Mouse (Mus musculus): ENCODE data around the gene Fbxw11. TPM values are rescaled to one million over a fixed set of nuclear protein-coding genes. Genes with fewer than 3 reads are reported as not detected.

Gene Fbxw11
- polyA plus RNA-seq (2017; shearing (Covaris generic)), result 71.2 TPM

GRCm38 (mm10) chr11:32642249-32642876 is at the start of gene Fbxw11:
Fbxw11 (plus strand) TSS chr11:32642724.

Other genes with a start within 250 kb of the Fbxw11 start
- 8.5 TPM for gene Ubtd2, start 187.4 kb upstream of the Fbxw11 start, polyA plus RNA-seq (2017; shearing (Covaris generic))
- 0.97 TPM for gene Efcab9, start 110.6 kb upstream of the Fbxw11 start, polyA plus RNA-seq (2017; shearing (Covaris generic))
- gene Stk10, start 109.4 kb upstream of the Fbxw11 start, polyA plus RNA-seq (2017; shearing (Covaris generic)), result 198 TPM
- not detected for gene Smim23, start 181.9 kb downstream of the Fbxw11 start, polyA plus RNA-seq (2017; shearing (Covaris generic))

Data from effector memory CD4-positive, alpha-beta T cell, adult 5 months (primary cell).